Mouse (Mus musculus) kidney, embryonic 15.5 days (tissue): ENCODE measurements at regions not wholly inside any gene's neighbourhood (a gene's known extent, or its start where the extent isn't known, plus 50 kb on each side); places are given as distances from the start of the nearest gene placed in this dataset.

Source experiments
- ATAC-seq: fragments of 200-750 bp; cut with Nextera tagmentation; replicated peaks from 2 replicates; pipeline ENCODE4 v1.8.0; 2017; ENCODE audit warnings: moderate TSS enrichment; ENCODE audit not compliant: low FRiP score
- H3K27ac ChIP-seq: fragments of 300-500 bp; sonication (generic); 2 replicates; pipeline ENCODE4 v1.5.1; 2015; ENCODE audit warnings: mild to moderate bottlenecking, inconsistent platforms
- H3K27me3 ChIP-seq: fragments of 300-500 bp; sonication (generic); 2 replicates; pipeline ENCODE4 v1.6.1; 2015; ENCODE audit warnings: inconsistent platforms
- H3K36me3 ChIP-seq: fragments of 300-500 bp; sonication (generic); 2 replicates; pipeline ENCODE4 v1.6.1; 2015; ENCODE audit warnings: inconsistent platforms
- H3K4me1 ChIP-seq: fragments of 300-500 bp; sonication (generic); 2 replicates; pipeline ENCODE4 v1.6.1; 2015; ENCODE audit warnings: inconsistent platforms
- H3K4me2 ChIP-seq: fragments of 300-500 bp; sonication (generic); 2 replicates; pipeline ENCODE4 v1.6.1; 2015; ENCODE audit warnings: moderate library complexity, mild to moderate bottlenecking, inconsistent platforms
- H3K4me3 ChIP-seq: fragments of 300-500 bp; sonication (generic); replicated peaks from 2 replicates; pipeline ENCODE4 v1.5.1; 2015; ENCODE audit warnings: mild to moderate bottlenecking, inconsistent platforms
- H3K9ac ChIP-seq: fragments of 300-500 bp; sonication (generic); 2 replicates; pipeline ENCODE4 v1.6.1; 2015; ENCODE audit warnings: mild to moderate bottlenecking, inconsistent platforms
- H3K9me3 ChIP-seq: fragments of 300-500 bp; sonication (generic); replicated peaks from 2 replicates; pipeline ENCODE4 v1.6.1; 2016; ENCODE audit warnings: inconsistent platforms
- WGBS: fragments of 180-500 bp; shearing (Covaris S2); methylation state at CpG from one replicate; pipeline ENCODE4 v1.1.7; 2015; ENCODE audit warnings: mixed read lengths; 5-methylcytosine and 5-hydroxymethylcytosine counted together

GRCm38 (mm10) chr3:50999745-51000144 lies 224.5 kb upstream of the Noct start:
- WGBS, result 67% methylated on average over 3 of the region's 3 CpGs
- Histone ChIP-seq H3K4me1 (no peaks in the 10 kb centered on the region), H3K4me2 (no peak overlapping the region), H3K27ac (no peak overlapping the region), H3K36me3 (no peaks in the 10 kb centered on the region), H3K27me3 (no peaks in the 10 kb centered on the region), H3K9ac (no peak overlapping the region), H3K9me3 (no peaks in the 10 kb centered on the region), H3K4me3 (no peak overlapping the region)
- ATAC-seq, result no peak

GRCm38 (mm10) chr3:51000938-51001337 lies 223.3 kb upstream of the Noct start:
- WGBS, result 89% methylated on average over 7 of the region's 7 CpGs
- Histone ChIP-seq H3K27ac (no peak overlapping the region), H3K9me3 (no peaks in the 10 kb centered on the region), H3K4me3 (no peak overlapping the region), H3K4me1 (no peaks in the 10 kb centered on the region), H3K4me2 (no peak overlapping the region), H3K27me3 (no peaks in the 10 kb centered on the region), H3K36me3 (no peaks in the 10 kb centered on the region), H3K9ac (no peak overlapping the region)
- no peak for ATAC-seq

DNA sequence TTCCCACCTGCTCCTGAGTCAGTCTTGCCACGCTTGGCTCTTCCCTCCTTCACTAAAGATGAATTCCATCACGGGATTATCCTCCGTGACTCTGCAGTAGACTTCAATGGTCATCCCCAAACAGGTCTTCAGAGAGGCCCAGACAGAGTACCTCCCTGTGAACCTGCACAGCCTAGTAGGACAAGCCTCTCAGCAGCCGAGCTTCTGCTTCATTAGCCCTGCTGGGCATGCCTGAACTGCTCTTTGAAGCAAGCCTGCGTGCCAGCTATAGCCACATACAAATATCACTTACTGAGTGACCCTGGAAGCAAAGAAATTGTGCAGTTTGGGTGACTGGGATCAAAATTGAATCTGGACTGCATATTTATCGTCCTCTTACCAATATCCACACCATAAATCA lies 221.6 kb upstream of the Noct start:
- Histone ChIP-seq H3K27ac (no peak overlapping the region), H3K4me2 (no peak overlapping the region), H3K36me3 (no peaks in the 10 kb centered on the region), H3K27me3 (no peaks in the 10 kb centered on the region), H3K4me3 (no peak overlapping the region), H3K9ac (no peak overlapping the region), H3K4me1 (no peaks in the 10 kb centered on the region), H3K9me3 (no peaks in the 10 kb centered on the region)
- ATAC-seq, result no peak
- 67% methylated on average over 6 of the region's 6 CpGs for WGBS

DNA sequence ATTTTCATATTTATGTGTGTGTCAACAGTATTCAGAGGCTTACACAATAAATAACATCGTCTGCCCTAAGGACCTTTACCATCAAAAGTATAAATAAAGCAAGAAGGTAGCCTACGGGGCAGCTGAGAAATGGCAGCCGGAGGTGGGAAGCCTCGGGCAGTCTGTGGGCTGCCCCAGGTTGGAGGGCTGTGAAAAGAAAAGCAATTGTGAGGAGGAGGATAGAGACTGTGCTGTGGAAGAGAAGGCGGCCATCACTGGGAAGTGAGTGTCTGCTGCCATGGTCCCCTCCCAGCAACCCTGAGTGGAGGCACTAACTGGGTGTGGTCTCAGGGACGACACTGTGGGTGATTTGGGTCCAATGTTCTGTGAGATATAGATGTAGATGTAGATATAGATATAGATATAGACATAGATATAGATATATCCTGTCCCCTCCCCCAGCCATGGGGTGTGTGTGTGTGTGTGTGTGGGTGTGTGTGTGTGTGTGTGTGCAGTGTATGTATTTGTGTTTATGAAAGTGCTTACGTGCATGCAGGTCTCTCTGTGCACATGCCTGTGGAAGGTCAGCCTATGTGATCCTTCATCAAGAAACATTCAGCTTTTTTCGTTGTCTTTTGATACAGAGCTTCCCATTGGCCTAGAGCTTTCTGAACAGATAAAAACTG lies 220.6 kb upstream of the Noct start:
- 64% methylated on average over 8 of the region's 8 CpGs for WGBS
- H3K4me1 ChIP-seq, result no peaks in the 10 kb centered on the region
- no peak overlapping the region for H3K27ac ChIP-seq
- no peaks in the 10 kb centered on the region for H3K36me3 ChIP-seq
- H3K4me3 ChIP-seq, result no peak overlapping the region
- no peaks in the 10 kb centered on the region for H3K27me3 ChIP-seq
- H3K9me3 ChIP-seq, result no peaks in the 10 kb centered on the region
- no peak overlapping the region for H3K4me2 ChIP-seq
- H3K9ac ChIP-seq, result no peak overlapping the region
- ATAC-seq, result no peak

DNA sequence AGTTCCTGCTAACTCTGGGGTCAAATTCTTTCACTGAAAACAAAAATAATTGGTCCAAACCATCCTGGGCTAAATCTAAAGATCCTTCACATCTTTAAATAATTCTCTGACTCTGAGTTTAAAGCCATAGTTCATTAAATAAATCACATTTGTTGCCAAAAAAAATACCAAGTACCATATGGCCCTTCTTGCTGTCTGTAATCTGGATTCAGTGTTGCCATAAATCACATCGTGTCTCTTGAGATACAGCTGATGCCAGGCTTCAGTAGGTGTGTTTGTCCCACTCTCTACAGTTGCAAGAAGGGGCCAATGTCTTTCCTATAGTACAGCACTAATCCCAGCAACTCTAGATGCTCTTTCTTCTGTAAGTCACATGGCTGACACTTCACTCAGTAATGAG lies 220.0 kb upstream of the Noct start:
- H3K9ac ChIP-seq, result no peak overlapping the region
- 47% methylated on average over 1 of the region's 1 CpGs for WGBS
- H3K4me1 ChIP-seq, result no peaks in the 10 kb centered on the region
- H3K36me3 ChIP-seq, result no peaks in the 10 kb centered on the region
- ATAC-seq, result no peak
- H3K27ac ChIP-seq, result no peak overlapping the region
- H3K4me3 ChIP-seq, result no peak overlapping the region
- H3K4me2 ChIP-seq, result no peak overlapping the region
- H3K27me3 ChIP-seq, result no peaks in the 10 kb centered on the region
- H3K9me3 ChIP-seq, result no peaks in the 10 kb centered on the region

DNA sequence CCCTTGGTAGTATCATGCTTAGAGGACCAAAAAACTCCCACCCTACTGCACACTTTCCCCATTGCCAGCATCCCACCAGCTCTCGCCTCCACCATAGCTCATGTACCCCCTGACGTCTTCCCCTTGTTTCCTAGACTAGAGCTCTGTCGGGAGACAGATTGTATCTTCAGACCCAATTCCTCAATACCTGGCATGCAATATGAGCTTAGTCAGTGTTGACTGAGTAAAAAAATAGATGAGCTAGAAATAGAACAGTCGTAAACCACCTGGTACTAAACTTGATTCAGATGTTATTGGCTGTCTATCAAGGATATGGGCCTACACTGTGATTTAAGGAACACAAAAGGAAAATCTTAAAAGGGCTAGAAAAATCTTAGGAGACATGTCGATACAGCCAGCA lies 215.1 kb upstream of the Noct start:
- H3K36me3 ChIP-seq, result no peaks in the 10 kb centered on the region
- no peaks in the 10 kb centered on the region for H3K27me3 ChIP-seq
- no peaks in the 10 kb centered on the region for H3K9me3 ChIP-seq
- no peak overlapping the region for H3K27ac ChIP-seq
- H3K9ac ChIP-seq, result no peak overlapping the region
- H3K4me3 ChIP-seq, result no peak overlapping the region
- no peak overlapping the region for H3K4me2 ChIP-seq
- no peak for ATAC-seq
- no peaks in the 10 kb centered on the region for H3K4me1 ChIP-seq
- 68% methylated on average over 5 of the region's 5 CpGs for WGBS

DNA sequence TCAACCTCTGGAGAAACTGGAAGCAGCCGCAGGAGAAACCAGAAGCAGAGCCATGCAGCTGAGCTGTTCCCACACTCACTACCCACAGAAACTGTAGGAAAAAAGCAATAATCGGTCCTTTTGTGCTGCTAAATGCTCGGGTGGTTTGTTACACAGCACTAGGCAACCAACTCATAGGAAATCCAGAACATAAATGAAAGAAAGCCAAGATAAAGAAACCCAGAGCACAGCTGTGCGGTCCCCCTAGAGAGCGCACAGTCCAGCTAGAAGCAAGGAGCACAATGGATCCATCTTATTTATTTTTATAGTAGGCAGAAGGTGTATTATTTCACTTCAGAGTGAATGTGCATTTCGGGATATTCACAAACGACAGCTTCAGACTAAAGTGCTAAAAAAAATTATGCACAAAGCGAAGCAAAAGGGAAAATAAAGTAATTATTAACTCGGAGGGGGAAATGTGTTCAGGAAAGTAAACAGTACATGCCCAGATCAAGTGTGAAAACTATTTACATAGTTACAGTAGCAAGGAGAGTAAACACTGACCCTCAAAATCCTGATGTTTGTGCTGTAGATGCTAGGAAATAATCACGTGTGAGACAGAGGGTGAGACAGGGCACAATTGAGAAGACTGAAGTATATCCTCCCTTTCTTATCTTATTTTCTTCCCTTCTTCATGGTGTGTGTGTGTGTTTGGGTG lies 204.4 kb upstream of the Noct start:
- no peak overlapping the region for H3K4me2 ChIP-seq
- H3K9me3 ChIP-seq, result no peaks in the 10 kb centered on the region
- H3K9ac ChIP-seq, result no peak overlapping the region
- H3K4me1 ChIP-seq, result peaks cover 6% of the 10 kb centered on the region; the same call in 1 of the 2 replicates
- ATAC-seq, result 0 out of 2 replicates have a peak, but pooled peaks have one; percentile 43
- WGBS, result 62% methylated on average over 10 of the region's 10 CpGs
- no peaks in the 10 kb centered on the region for H3K36me3 ChIP-seq
- no peaks in the 10 kb centered on the region for H3K27me3 ChIP-seq
- H3K4me3 ChIP-seq, result no peak overlapping the region
- H3K27ac ChIP-seq, result peak overlapping the region; percentile 68

DNA sequence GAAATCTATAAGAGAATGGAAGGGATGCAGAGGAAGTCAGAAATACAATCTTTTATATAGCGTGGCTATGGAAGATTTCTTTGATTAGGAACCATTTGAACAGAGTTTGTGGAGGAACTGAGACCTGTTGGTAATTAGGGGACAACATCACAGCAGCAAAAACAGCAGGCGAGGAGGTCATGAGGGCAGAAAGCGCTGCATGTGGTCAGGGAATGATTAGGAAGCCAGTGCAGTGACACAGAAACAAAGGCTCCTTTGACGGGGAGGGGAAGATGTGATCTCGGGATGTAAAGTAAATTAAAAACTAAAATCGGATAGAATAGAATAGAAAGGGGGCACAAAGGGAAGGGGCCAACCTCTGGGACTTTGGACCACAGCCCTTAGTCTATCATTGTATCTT lies 199.6 kb upstream of the Noct start:
- H3K27me3 ChIP-seq, result no peaks in the 10 kb centered on the region
- H3K27ac ChIP-seq, result no peak overlapping the region
- peaks cover 3% of the 10 kb centered on the region; the same call in 1 of the 2 replicates for H3K4me1 ChIP-seq
- H3K4me3 ChIP-seq, result no peak overlapping the region
- no peaks in the 10 kb centered on the region for H3K36me3 ChIP-seq
- WGBS, result 41% methylated on average over 6 of the region's 6 CpGs
- no peak overlapping the region for H3K9ac ChIP-seq
- H3K9me3 ChIP-seq, result no peaks in the 10 kb centered on the region
- ATAC-seq, result no peak
- H3K4me2 ChIP-seq, result no peak overlapping the region

- 65% methylated on average over 8 of the region's 8 CpGs for WGBS
- ATAC-seq, result 0 out of 2 replicates have a peak, but pooled peaks have one; percentile 12
- Histone ChIP-seq H3K4me2 (no peak overlapping the region), H3K4me1 (no peaks in the 10 kb centered on the region), H3K27ac (no peak overlapping the region), H3K36me3 (no peaks in the 10 kb centered on the region), H3K4me3 (no peak overlapping the region), H3K9ac (no peak overlapping the region), H3K27me3 (no peaks in the 10 kb centered on the region), H3K9me3 (no peaks in the 10 kb centered on the region)
These were observed 192.4 kb upstream of the Noct start for GRCm38 (mm10) chr3:51031821-51032220.

- H3K4me3 ChIP-seq, result no peak overlapping the region
- WGBS, result 86% methylated on average over 2 of the region's 2 CpGs
- H3K9ac ChIP-seq, result no peak overlapping the region
- no peak overlapping the region for H3K4me2 ChIP-seq
- no peak overlapping the region for H3K27ac ChIP-seq
- no peaks in the 10 kb centered on the region for H3K4me1 ChIP-seq
- no peaks in the 10 kb centered on the region for H3K36me3 ChIP-seq
- no peaks in the 10 kb centered on the region for H3K27me3 ChIP-seq
- ATAC-seq, result no peak
- H3K9me3 ChIP-seq, result no peaks in the 10 kb centered on the region
These were observed 191.0 kb upstream of the Noct start for GRCm38 (mm10) chr3:51033292-51033691.

- no peak overlapping the region for H3K27ac ChIP-seq
- H3K9ac ChIP-seq, result no peak overlapping the region
- no peaks in the 10 kb centered on the region for H3K36me3 ChIP-seq
- no peaks in the 10 kb centered on the region for H3K9me3 ChIP-seq
- H3K4me1 ChIP-seq, result no peaks in the 10 kb centered on the region
- H3K4me2 ChIP-seq, result no peak overlapping the region
- 24% methylated on average over 17 of the region's 17 CpGs for WGBS
- no peaks in the 10 kb centered on the region for H3K27me3 ChIP-seq
- no peak for ATAC-seq
- no peak overlapping the region for H3K4me3 ChIP-seq
These were observed 187.4 kb upstream of the Noct start for GRCm38 (mm10) chr3:51036700-51037306.

GRCm38 (mm10) chr3:51042223-51042846 lies 181.9 kb upstream of the Noct start:
- 71% methylated on average over 17 of the region's 17 CpGs for WGBS
- H3K4me2 ChIP-seq, result no peak overlapping the region
- H3K27me3 ChIP-seq, result no peaks in the 10 kb centered on the region
- no peak overlapping the region for H3K4me3 ChIP-seq
- no peak for ATAC-seq
- no peaks in the 10 kb centered on the region for H3K9me3 ChIP-seq
- H3K27ac ChIP-seq, result no peak overlapping the region
- H3K4me1 ChIP-seq, result no peaks in the 10 kb centered on the region
- H3K36me3 ChIP-seq, result no peaks in the 10 kb centered on the region
- no peak overlapping the region for H3K9ac ChIP-seq
